Mouse (Mus musculus) intestine, postnatal 0 days (tissue): ENCODE results near the gene Homez. TPM values are rescaled to one million over a fixed set of nuclear protein-coding genes. Genes with fewer than 3 reads are reported as not detected.
A peak's percentile ranks its signal among the peaks of the same experiment; 100 is the strongest.

Source experiments
- ATAC-seq: fragments of 200-750 bp; cut with Nextera tagmentation; 2 replicates; pipeline ENCODE4 v1.8.0; 2017; ENCODE audit warnings: mild to moderate bottlenecking, moderate TSS enrichment, moderate library complexity
- H3K27ac ChIP-seq: fragments of 300-500 bp; sonication (generic); 2 replicates; pipeline ENCODE4 v1.5.1; 2014; ENCODE audit warnings: mild to moderate bottlenecking, low read depth, low read length, moderate library complexity
- H3K27me3 ChIP-seq: fragments of 300-500 bp; sonication (generic); replicated peaks from 2 replicates; pipeline ENCODE4 v1.6.1; 2014; ENCODE audit warnings: low read length, mixed read lengths; ENCODE audit not compliant: control insufficient read depth, insufficient read depth
- H3K36me3 ChIP-seq: fragments of 300-500 bp; sonication (generic); 2 replicates; pipeline ENCODE4 v1.6.1; 2014; ENCODE audit warnings: mild to moderate bottlenecking, moderate library complexity; ENCODE audit not compliant: control insufficient read depth, insufficient read depth
- H3K4me1 ChIP-seq: fragments of 300-500 bp; sonication (generic); replicated peaks from 2 replicates; pipeline ENCODE4 v1.6.1; 2014; ENCODE audit warnings: antibody characterized with exemption, low read length, mixed read lengths; ENCODE audit not compliant: control insufficient read depth, insufficient read depth
- H3K4me2 ChIP-seq: fragments of 300-500 bp; sonication (generic); replicated peaks from 2 replicates; pipeline ENCODE4 v1.6.1; 2014; ENCODE audit warnings: low read depth, mild to moderate bottlenecking, moderate library complexity
- H3K4me3 ChIP-seq: fragments of 300-500 bp; sonication (generic); 2 replicates; pipeline ENCODE4 v1.5.1; 2014; ENCODE audit warnings: low read depth, low read length
- H3K9ac ChIP-seq: fragments of 300-500 bp; sonication (generic); 2 replicates; pipeline ENCODE4 v1.6.1; 2014; ENCODE audit warnings: mild to moderate bottlenecking, low read depth, low read length
- H3K9me3 ChIP-seq: fragments of 300-500 bp; sonication (generic); 2 replicates; pipeline ENCODE4 v1.6.1; 2016; ENCODE audit warnings: mixed run types; ENCODE audit not compliant: control insufficient read depth
- CTCF ChIP-seq: sonication (generic); IDR thresholded peaks from 2 replicates; pipeline ENCODE4 v1.5.1; 2016; ENCODE audit warnings: low read depth, mild to moderate bottlenecking, control low read depth, antibody characterized with exemption, moderate library complexity
- WGBS: fragments of 180-500 bp; shearing (Covaris S2); extraction: QIAGEN DNeasy Blood & Tissue Kit; methylation state at CpG from one replicate; pipeline ENCODE4 v1.1.7; 2014; 5-methylcytosine and 5-hydroxymethylcytosine counted together
- polyA plus RNA-seq: library from polyadenylated mRNA; unstranded; fragments of >200 nt; fragmentation: Nextera tagmentation; extraction: Ambion mirVana; gene quantifications from 2 replicates; pipeline ENCODE4 v1.2.1, GENCODE M21; 2015

Homez gene
- polyA plus RNA-seq, 1 experiment from 2014 or later: 6.0 TPM

- H3K4me3 ChIP-seq: peak overlapping the region; percentile 55
- peak overlapping the region; percentile 92 for H3K27ac ChIP-seq
- no peaks in the 10 kb centered on the region for H3K27me3 ChIP-seq
- peak overlapping the region; percentile 99 for H3K4me2 ChIP-seq
- peak; percentile 25 for ATAC-seq
- WGBS: 3% methylated on average over 36 of the region's 36 CpGs
- peak overlapping the region; percentile 59 for H3K9ac ChIP-seq
- no peak for TF ChIP-seq CTCF
- no peaks in the 10 kb centered on the region for H3K9me3 ChIP-seq
- 0 out of 2 replicates have a peak, but pooled peaks cover 4% of the 10 kb centered on the region for H3K4me1 ChIP-seq
- H3K36me3 ChIP-seq: no peaks in the 10 kb centered on the region
Measured at GRCm38 (mm10) chr14:54875844-54876538, 5.2 kb upstream of the Homez start.

- no peaks in the 10 kb centered on the region for H3K9me3 ChIP-seq
- H3K4me1 ChIP-seq: 0 out of 2 replicates have a peak, but pooled peaks cover 4% of the 10 kb centered on the region
- no peak for ATAC-seq
- no peak overlapping the region for H3K4me3 ChIP-seq
- H3K9ac ChIP-seq: no peak overlapping the region
- 67% methylated on average over 3 of the region's 3 CpGs for WGBS
- H3K27ac ChIP-seq: peak overlapping the region; percentile 66
- no peaks in the 10 kb centered on the region for H3K36me3 ChIP-seq
- H3K4me2 ChIP-seq: 0 out of 2 replicates have a peak overlapping the region, but pooled peaks have one; percentile 13
- TF ChIP-seq CTCF: no peak
- H3K27me3 ChIP-seq: no peaks in the 10 kb centered on the region
Measured at GRCm38 (mm10) chr14:54874165-54874564, 3.4 kb upstream of the Homez start.

- no peaks in the 10 kb centered on the region for H3K27me3 ChIP-seq
- WGBS: 86% methylated on average over 4 of the region's 4 CpGs
- no peak overlapping the region for H3K4me3 ChIP-seq
- H3K36me3 ChIP-seq: no peaks in the 10 kb centered on the region
- H3K9me3 ChIP-seq: no peaks in the 10 kb centered on the region
- H3K27ac ChIP-seq: no peak overlapping the region
- H3K9ac ChIP-seq: no peak overlapping the region
- 0 out of 2 replicates have a peak, but pooled peaks cover 4% of the 10 kb centered on the region for H3K4me1 ChIP-seq
- ATAC-seq: no peak
- no peak overlapping the region for H3K4me2 ChIP-seq
- TF ChIP-seq CTCF: no peak
Measured at GRCm38 (mm10) chr14:54868026-54868425, 2.7 kb downstream of the Homez start.

GRCm38 (mm10) chr14:54866936-54867335 lies 3.8 kb downstream of the Homez start:
- H3K27me3 ChIP-seq: no peaks in the 10 kb centered on the region
- H3K4me1 ChIP-seq: no peaks in the 10 kb centered on the region
- ATAC-seq: no peak
- TF ChIP-seq CTCF: peak; percentile 64
- 60% methylated on average over 5 of the region's 5 CpGs for WGBS
- no peak overlapping the region for H3K4me2 ChIP-seq
- H3K36me3 ChIP-seq: no peaks in the 10 kb centered on the region
- H3K4me3 ChIP-seq: no peak overlapping the region
- H3K9ac ChIP-seq: no peak overlapping the region
- H3K9me3 ChIP-seq: no peaks in the 10 kb centered on the region
- no peak overlapping the region for H3K27ac ChIP-seq

- H3K36me3 ChIP-seq: no peaks in the 10 kb centered on the region
- WGBS: 50% methylated on average over 3 of the region's 3 CpGs
- ATAC-seq: no peak
Measured at GRCm38 (mm10) chr14:54866268-54866667, 4.5 kb downstream of the Homez start.

GRCm38 (mm10) chr14:54865626-54866025 lies 5.1 kb downstream of the Homez start:
- no peak overlapping the region for H3K27ac ChIP-seq
- ATAC-seq: no peak
- 74% methylated on average over 5 of the region's 5 CpGs for WGBS

More at GRCm38 (mm10) chr14:54866268-54866667, 4.5 kb downstream of the Homez start:
- no peaks in the 10 kb centered on the region for H3K27me3 ChIP-seq
- no peak overlapping the region for H3K27ac ChIP-seq
- no peak overlapping the region for H3K4me2 ChIP-seq
- no peaks in the 10 kb centered on the region for H3K9me3 ChIP-seq
- H3K9ac ChIP-seq: no peak overlapping the region
- TF ChIP-seq CTCF: no peak
- no peak overlapping the region for H3K4me3 ChIP-seq
- H3K4me1 ChIP-seq: no peaks in the 10 kb centered on the region

More at GRCm38 (mm10) chr14:54865626-54866025, 5.1 kb downstream of the Homez start:
- Histone ChIP-seq H3K4me3 (no peak overlapping the region), H3K27me3 (no peaks in the 10 kb centered on the region), H3K9me3 (no peaks in the 10 kb centered on the region), H3K4me2 (no peak overlapping the region), H3K36me3 (no peaks in the 10 kb centered on the region), H3K4me1 (no peaks in the 10 kb centered on the region), H3K9ac (no peak overlapping the region)
- no peak for TF ChIP-seq CTCF
